Mouse (Mus musculus): Measurements from ENCODE around the gene Kif16b.

DNA sequence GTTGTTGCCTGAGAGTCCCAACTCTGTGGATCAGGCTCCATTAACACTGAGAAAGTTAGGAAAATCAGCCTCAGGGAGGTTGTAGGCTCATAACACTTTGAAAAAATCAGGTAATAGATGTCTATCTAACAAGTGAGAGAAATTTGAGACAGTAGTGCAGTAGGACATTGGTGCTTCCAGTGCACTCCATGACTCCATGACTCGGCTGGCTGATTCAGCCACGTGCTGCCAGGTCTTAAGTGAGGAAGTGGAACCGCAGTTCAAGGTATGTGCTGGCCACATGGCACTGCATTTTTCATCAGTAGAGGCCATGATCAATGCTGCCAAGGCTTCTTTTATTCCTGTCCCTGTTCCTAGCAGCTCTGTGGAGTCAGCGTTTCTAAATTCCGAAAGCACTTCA is 315.5 kb downstream of the Kif16b start:
- TF ChIP-seq EP300 (IDR thresholded peaks at IDR 0.05; ENCODE audit: low read length), result no peak
- no peak for TF ChIP-seq POLR2A (IDR thresholded peaks at IDR 0.05; ENCODE audit: low read depth, low read length)
- TF ChIP-seq CTCF (conservative IDR thresholded peaks at IDR 0.05 in 1 of 2, IDR thresholded peaks at IDR 0.05 in 1 of 2; ENCODE audit: low read depth in 2 of 2, low read length in 2 of 2), result no peak
- no peak for TF ChIP-seq MXI1 (IDR thresholded peaks at IDR 0.05; ENCODE audit: low read depth, low read length)

Data from CH12.LX (cell line).